Mouse (Mus musculus): ENCODE results near the gene Atp2b4.
A peak's percentile ranks its signal among the peaks of the same experiment; 100 is the strongest.
"Not testable (repeated sequence)": the region's sequence is repeated elsewhere in the genome, so short reads cannot be mapped to it uniquely, and the experiment has no call there.

Atp2b4 gene

GRCm38 (mm10) chr1:133744609-133745008 lies 56.2 kb downstream of the Atp2b4 start:
- peak; percentile 64 to 71 for DNase-seq

GRCm38 (mm10) chr1:133742517-133742916 lies 58.3 kb downstream of the Atp2b4 start:
- DNase-seq = no peak

- peak; percentile 16 to 19 for DNase-seq
These were observed 58.9 kb downstream of the Atp2b4 start for GRCm38 (mm10) chr1:133741881-133742434.

GRCm38 (mm10) chr1:133741171-133741570 lies 59.7 kb downstream of the Atp2b4 start:
- DNase-seq = no peak

- no peak for DNase-seq
These were observed 64.2 kb downstream of the Atp2b4 start for GRCm38 (mm10) chr1:133736664-133737063.

- peak; percentile 25 to 39 for DNase-seq
These were observed 64.7 kb downstream of the Atp2b4 start for GRCm38 (mm10) chr1:133735995-133736652.

GRCm38 (mm10) chr1:133732814-133733213 lies 68.0 kb downstream of the Atp2b4 start:
- DNase-seq = no peak

- DNase-seq = no peak
These were observed 72.5 kb downstream of the Atp2b4 start for GRCm38 (mm10) chr1:133728339-133728738.

- DNase-seq = no peak
These were observed 80.5 kb downstream of the Atp2b4 start for GRCm38 (mm10) chr1:133720342-133720741.

- no peak for DNase-seq
These were observed 82.1 kb downstream of the Atp2b4 start for GRCm38 (mm10) chr1:133718786-133719185.

GRCm38 (mm10) chr1:133718296-133718695 lies 82.5 kb downstream of the Atp2b4 start:
- no peak for DNase-seq

- peak; percentile 42 to 48 for DNase-seq
These were observed 84.4 kb downstream of the Atp2b4 start for GRCm38 (mm10) chr1:133716464-133716863.

GRCm38 (mm10) chr1:133715191-133715590 lies 85.7 kb downstream of the Atp2b4 start:
- no peak for DNase-seq

- DNase-seq = peak; percentile 24 to 40
These were observed 87.9 kb downstream of the Atp2b4 start for GRCm38 (mm10) chr1:133713009-133713370.

GRCm38 (mm10) chr1:133712288-133713008 lies 88.4 kb downstream of the Atp2b4 start:
- DNase-seq = no peak

GRCm38 (mm10) chr1:133711376-133711775 lies 89.5 kb downstream of the Atp2b4 start:
- no peak for DNase-seq

- DNase-seq = no peak
These were observed 89.9 kb downstream of the Atp2b4 start for GRCm38 (mm10) chr1:133710895-133711294.

- no peak for DNase-seq
These were observed 91.5 kb downstream of the Atp2b4 start for GRCm38 (mm10) chr1:133709292-133709691.

- not testable (repeated sequence) for DNase-seq
These were observed 99.0 kb downstream of the Atp2b4 start for GRCm38 (mm10) chr1:133701824-133702223.

GRCm38 (mm10) chr1:133697935-133698620 lies 102.8 kb downstream of the Atp2b4 start:
- DNase-seq = no peak

GRCm38 (mm10) chr1:133695901-133696300 lies 104.9 kb downstream of the Atp2b4 start:
- DNase-seq = peak; percentile 88 to 90

- DNase-seq = peak; percentile 29 to 40
These were observed 106.0 kb downstream of the Atp2b4 start for GRCm38 (mm10) chr1:133694876-133695275.

- DNase-seq = no peak
These were observed 106.5 kb downstream of the Atp2b4 start for GRCm38 (mm10) chr1:133694301-133694700.
